Mouse (Mus musculus) neural tube, embryonic 14.5 days (tissue): ENCODE results near the gene Hoxd9. TPM values are rescaled to one million over a fixed set of nuclear protein-coding genes. Genes with fewer than 3 reads are reported as not detected.

ENCODE experiments used
- ATAC-seq: fragments of 200-750 bp; cut with Nextera tagmentation; 2 replicates; pipeline ENCODE4 v1.8.0; 2017; ENCODE audit warnings: low read depth, mild to moderate bottlenecking, moderate TSS enrichment, moderate library complexity
- H3K27ac ChIP-seq: fragments of 300-500 bp; sonication (generic); 2 replicates; pipeline ENCODE4 v1.5.1; 2014; ENCODE audit warnings: low read depth, mild to moderate bottlenecking, control low read depth, low read length, moderate library complexity, mixed read lengths
- H3K27me3 ChIP-seq: fragments of 300-500 bp; sonication (generic); 2 replicates; pipeline ENCODE4 v1.6.1; 2014; ENCODE audit warnings: low read length; ENCODE audit not compliant: control insufficient read depth, insufficient read depth
- H3K36me3 ChIP-seq: fragments of 300-500 bp; sonication (generic); 2 replicates; pipeline ENCODE4 v1.6.1; 2014; ENCODE audit warnings: low read length, mixed read lengths; ENCODE audit not compliant: control insufficient read depth, insufficient read depth
- H3K4me1 ChIP-seq: fragments of 300-500 bp; sonication (generic); 2 replicates; pipeline ENCODE4 v1.6.1; 2014; ENCODE audit warnings: low read length; ENCODE audit not compliant: control insufficient read depth, insufficient read depth
- H3K4me2 ChIP-seq: fragments of 300-500 bp; sonication (generic); 2 replicates; pipeline ENCODE4 v1.6.1; 2014; ENCODE audit warnings: mild to moderate bottlenecking, low read depth, low read length, control low read depth
- H3K4me3 ChIP-seq: fragments of 300-500 bp; sonication (generic); 2 replicates; pipeline ENCODE4 v1.5.1; 2014; ENCODE audit warnings: low read depth, low read length, control low read depth, mixed read lengths
- H3K9ac ChIP-seq: fragments of 300-500 bp; sonication (generic); replicated peaks from 2 replicates; pipeline ENCODE4 v1.6.1; 2014; ENCODE audit warnings: low read depth, mild to moderate bottlenecking, control low read depth, low read length, mixed read lengths
- H3K9me3 ChIP-seq: fragments of 300-500 bp; sonication (generic); 2 replicates; pipeline ENCODE4 v1.6.1; 2016; ENCODE audit warnings: low read length; ENCODE audit not compliant: control insufficient read depth
- WGBS: fragments of 180-500 bp; shearing (Covaris S2); extraction: QIAGEN DNeasy Blood & Tissue Kit; methylation state at CpG from one replicate; pipeline ENCODE4 v1.1.7; 2014; 5-methylcytosine and 5-hydroxymethylcytosine counted together
- polyA plus RNA-seq: library from polyadenylated mRNA; unstranded; fragments of >200 nt; fragmentation: Nextera tagmentation; extraction: Ambion mirVana; gene quantifications from 2 replicates; pipeline ENCODE4 v1.2.1, GENCODE M21; 2014

The Hoxd9 gene
- polyA plus RNA-seq, 1 experiment from 2014 or later, result 37.4 TPM

GRCm38 (mm10) chr2:74667842-74668357, 29.6 kb upstream of the Hoxd9 start, which contains the start of gene Hoxd13:
Gene Hoxd13 (plus strand): TSS chr2:74668310.
- WGBS, result 1% methylated on average over 21 of the region's 51 CpGs
- ATAC-seq, result peak; percentile 41; the same call in 1 of the 2 replicates
- no peak within 1 kb of the TSS for H3K9ac ChIP-seq
- peak within 1 kb of the TSS; percentile 22 for H3K4me3 ChIP-seq
- no peaks in the 10 kb centered on the region for H3K9me3 ChIP-seq
- H3K27ac ChIP-seq, result no peak within 1 kb of the TSS
- no peaks in the 10 kb centered on the region for H3K36me3 ChIP-seq
- H3K4me1 ChIP-seq, result 0 out of 2 replicates have a peak, but pooled peaks cover 4% of the 10 kb centered on the region
- peak within 1 kb of the TSS; percentile 43 for H3K4me2 ChIP-seq
- peaks cover 69% of the 10 kb centered on the region for H3K27me3 ChIP-seq

GRCm38 (mm10) chr2:74668370-74669229, 28.9 kb upstream of the Hoxd9 start:
- ATAC-seq, result peak; percentile 44; the same call in 1 of the 2 replicates
- 1% methylated on average over 73 of the region's 74 CpGs for WGBS
- Histone ChIP-seq H3K36me3 (no peaks in the 10 kb centered on the region), H3K4me1 (0 out of 2 replicates have a peak, but pooled peaks cover 4% of the 10 kb centered on the region), H3K9me3 (no peaks in the 10 kb centered on the region), H3K4me3 (peak overlapping the region; percentile 22), H3K9ac (no peak overlapping the region), H3K4me2 (peak overlapping the region; percentile 43), H3K27ac (no peak overlapping the region), H3K27me3 (peaks cover 70% of the 10 kb centered on the region)

DNA sequence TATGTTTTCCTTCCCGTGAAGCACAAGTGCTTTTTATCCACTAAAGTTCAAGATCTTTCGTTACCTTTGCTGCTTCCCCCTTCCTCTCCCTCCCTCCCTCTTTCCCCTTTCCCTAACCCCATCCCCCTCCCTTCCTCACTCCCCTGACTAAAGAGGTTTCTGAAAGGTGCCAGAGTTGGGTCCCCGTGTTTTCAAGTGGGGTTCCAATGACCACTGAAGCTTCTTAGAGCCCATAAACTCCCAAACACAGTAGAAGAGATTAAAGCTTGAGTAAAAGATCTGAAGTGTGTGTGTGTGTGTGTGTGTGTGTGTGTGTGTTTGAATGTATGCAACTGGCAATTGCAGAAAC, 28.3 kb upstream of the Hoxd9 start:
- no peak overlapping the region for H3K4me3 ChIP-seq
- H3K27ac ChIP-seq, result no peak overlapping the region
- no peak overlapping the region for H3K9ac ChIP-seq
- ATAC-seq, result no peak
- 0 out of 2 replicates have a peak, but pooled peaks cover 4% of the 10 kb centered on the region for H3K4me1 ChIP-seq
- H3K9me3 ChIP-seq, result no peaks in the 10 kb centered on the region
- no peak overlapping the region for H3K4me2 ChIP-seq
- 0% methylated on average over 3 of the region's 3 CpGs for WGBS
- H3K36me3 ChIP-seq, result no peaks in the 10 kb centered on the region
- H3K27me3 ChIP-seq, result peaks cover 70% of the 10 kb centered on the region

GRCm38 (mm10) chr2:74669650-74670235, 27.8 kb upstream of the Hoxd9 start:
- WGBS, result under 1% methylated on average over 14 of the region's 14 CpGs
- no peak for ATAC-seq
- no peak overlapping the region for H3K9ac ChIP-seq
- H3K9me3 ChIP-seq, result no peaks in the 10 kb centered on the region
- 0 out of 2 replicates have a peak, but pooled peaks cover 4% of the 10 kb centered on the region for H3K4me1 ChIP-seq
- H3K27ac ChIP-seq, result no peak overlapping the region
- H3K4me2 ChIP-seq, result no peak overlapping the region
- H3K4me3 ChIP-seq, result no peak overlapping the region
- no peaks in the 10 kb centered on the region for H3K36me3 ChIP-seq
- peaks cover 70% of the 10 kb centered on the region for H3K27me3 ChIP-seq

- Histone ChIP-seq H3K4me2 (no peak overlapping the region), H3K9me3 (no peaks in the 10 kb centered on the region), H3K9ac (no peak overlapping the region), H3K4me1 (0 out of 2 replicates have a peak, but pooled peaks cover 10% of the 10 kb centered on the region), H3K36me3 (no peaks in the 10 kb centered on the region), H3K27me3 (peaks cover 62% of the 10 kb centered on the region), H3K4me3 (no peak overlapping the region), H3K27ac (no peak overlapping the region)
- WGBS, result 3% methylated on average over 3 of the region's 3 CpGs
- ATAC-seq, result no peak
Observed at GRCm38 (mm10) chr2:74670632-74671188, 26.8 kb upstream of the Hoxd9 start.

- H3K4me3 ChIP-seq, result no peak overlapping the region
- 11% methylated on average over 5 of the region's 5 CpGs for WGBS
Observed at GRCm38 (mm10) chr2:74671847-74672246, 25.7 kb upstream of the Hoxd9 start.

DNA sequence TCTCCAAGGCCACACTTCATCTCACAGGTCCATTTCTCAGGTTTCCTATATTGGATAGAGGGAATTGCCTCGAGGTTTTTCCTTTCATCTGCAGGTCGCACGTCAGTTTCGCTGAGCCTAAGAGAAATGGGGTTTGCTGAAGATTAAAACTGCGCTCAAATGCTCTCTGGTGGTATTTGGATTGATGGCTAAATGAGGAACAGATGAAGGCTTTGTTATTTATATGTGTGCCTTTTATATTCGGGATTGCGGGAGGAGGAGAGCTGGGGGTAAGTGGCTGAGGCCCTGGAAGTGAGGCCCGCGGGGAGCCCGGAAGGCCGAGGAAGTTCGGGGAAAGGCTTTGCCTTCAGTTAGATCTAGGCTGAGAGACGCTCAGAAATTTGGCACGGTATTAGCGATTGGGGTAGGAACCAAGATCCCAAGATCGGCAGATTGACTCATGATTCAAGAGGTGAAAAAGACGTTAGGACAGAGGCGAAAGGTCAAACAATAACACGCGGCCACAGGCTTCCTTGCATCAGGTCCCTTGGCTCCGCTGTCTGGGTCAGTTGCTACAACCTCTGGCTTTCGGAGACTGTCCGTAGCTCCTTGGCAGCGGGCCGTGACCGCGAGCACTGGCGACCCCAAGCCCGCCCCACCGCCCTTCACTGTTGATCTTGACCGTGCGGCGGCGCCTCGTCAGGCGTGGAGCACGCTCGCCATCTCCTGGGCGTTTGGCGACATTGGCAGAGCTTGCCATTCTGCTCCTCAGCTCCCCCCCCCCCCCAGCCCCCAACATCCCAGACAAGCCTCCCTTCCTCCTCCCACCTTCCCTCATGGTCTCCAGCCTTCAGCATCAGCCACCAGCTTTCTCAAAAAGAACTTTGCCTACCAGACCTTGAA, 24.8 kb upstream of the Hoxd9 start:
- Histone ChIP-seq H3K9ac (no peak overlapping the region), H3K9me3 (no peaks in the 10 kb centered on the region), H3K36me3 (no peaks in the 10 kb centered on the region), H3K4me1 (0 out of 2 replicates have a peak, but pooled peaks cover 10% of the 10 kb centered on the region), H3K27me3 (peaks cover 71% of the 10 kb centered on the region), H3K4me2 (peak overlapping the region; percentile 41), H3K4me3 (peak overlapping the region; percentile 20; the same call in 1 of the 2 replicates), H3K27ac (no peak overlapping the region)
- ATAC-seq, result peak; percentile 36; the same call in 1 of the 2 replicates
- WGBS, result 1% methylated on average over 37 of the region's 40 CpGs

More at GRCm38 (mm10) chr2:74671847-74672246, 25.7 kb upstream of the Hoxd9 start:
- Histone ChIP-seq H3K4me1 (0 out of 2 replicates have a peak, but pooled peaks cover 10% of the 10 kb centered on the region), H3K9me3 (no peaks in the 10 kb centered on the region), H3K9ac (no peak overlapping the region), H3K27ac (no peak overlapping the region), H3K36me3 (no peaks in the 10 kb centered on the region), H3K4me2 (no peak overlapping the region), H3K27me3 (peaks cover 63% of the 10 kb centered on the region)
- ATAC-seq, result no peak

DNA sequence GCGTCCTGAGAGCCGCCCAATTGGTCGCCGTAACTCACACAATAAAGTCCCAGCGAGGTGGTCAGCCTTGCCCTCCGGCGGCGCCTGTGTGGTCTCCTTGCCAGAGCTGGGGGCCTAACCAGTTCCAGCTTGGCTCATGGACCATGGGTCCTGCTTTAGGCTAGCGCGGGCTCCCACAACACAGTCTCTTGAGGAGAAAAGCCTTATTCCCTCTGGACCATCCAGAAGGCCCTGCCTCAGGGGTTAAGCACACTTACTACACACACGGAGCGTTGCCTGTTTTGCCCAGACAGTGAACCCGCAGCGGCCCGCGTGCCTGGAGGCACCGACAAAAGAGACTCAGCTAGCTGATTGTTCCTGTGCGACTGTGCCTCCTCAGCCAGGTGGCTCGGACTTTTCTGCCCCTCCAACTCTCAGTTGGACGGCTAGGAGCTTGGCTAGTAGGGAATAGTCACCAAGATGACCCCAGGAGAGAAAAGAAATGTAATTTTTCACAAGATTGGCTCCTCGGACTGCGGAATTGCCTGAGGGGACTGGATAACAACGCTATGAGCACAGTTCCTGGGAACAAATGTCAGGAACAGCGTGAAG, 23.6 kb upstream of the Hoxd9 start:
- Histone ChIP-seq H3K9ac (no peak overlapping the region), H3K27ac (no peak overlapping the region), H3K36me3 (no peaks in the 10 kb centered on the region), H3K27me3 (peaks cover 73% of the 10 kb centered on the region), H3K4me2 (no peak overlapping the region), H3K4me3 (no peak overlapping the region), H3K9me3 (no peaks in the 10 kb centered on the region), H3K4me1 (0 out of 2 replicates have a peak, but pooled peaks cover 6% of the 10 kb centered on the region)
- under 1% methylated on average over 24 of the region's 24 CpGs for WGBS
- ATAC-seq, result peak; percentile 15; the same call in 1 of the 2 replicates
